Mouse (Mus musculus) cerebellum, postnatal 4 days (tissue): ENCODE results near the gene Gm19345.
A peak's percentile ranks its signal among the peaks of the same experiment; 100 is the strongest.

Experiments used
- DNase-seq, 2 experiments: peaks; one replicate each; pipeline ENCODE4 v3.0.0; 2022; ENCODE audit warnings: low spot score in 2 of 2, mixed read lengths in 1 of 2

Gene Gm19345

GRCm38 (mm10) chr7:19826756-19827155 is 25.0 kb upstream of the Gm19345 start:
- DNase-seq: no peak

DNA sequence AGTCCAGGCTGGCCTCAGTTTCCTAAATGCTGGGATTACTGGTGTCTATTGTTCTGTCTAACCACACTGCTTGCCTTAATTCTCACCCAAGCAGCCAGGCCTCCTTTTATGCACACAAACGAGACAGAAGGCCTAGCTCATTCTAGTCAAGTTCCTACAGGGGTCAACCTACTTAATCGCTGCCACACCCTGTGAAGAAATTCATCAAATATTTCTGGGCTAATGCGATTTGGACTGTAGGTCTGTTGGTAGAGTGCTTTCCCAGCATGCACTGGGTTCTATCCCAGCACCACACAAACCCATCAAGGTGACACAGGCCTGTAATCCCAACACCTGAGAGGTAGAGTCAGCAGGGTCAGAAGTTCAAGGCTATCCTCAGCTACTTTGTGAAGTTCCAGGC is 22.1 kb upstream of the Gm19345 start:
- no peak for DNase-seq

GRCm38 (mm10) chr7:19830682-19831156 is 21.1 kb upstream of the Gm19345 start:
- peak in 1 of 2 experiments; percentile 18 for DNase-seq

DNA sequence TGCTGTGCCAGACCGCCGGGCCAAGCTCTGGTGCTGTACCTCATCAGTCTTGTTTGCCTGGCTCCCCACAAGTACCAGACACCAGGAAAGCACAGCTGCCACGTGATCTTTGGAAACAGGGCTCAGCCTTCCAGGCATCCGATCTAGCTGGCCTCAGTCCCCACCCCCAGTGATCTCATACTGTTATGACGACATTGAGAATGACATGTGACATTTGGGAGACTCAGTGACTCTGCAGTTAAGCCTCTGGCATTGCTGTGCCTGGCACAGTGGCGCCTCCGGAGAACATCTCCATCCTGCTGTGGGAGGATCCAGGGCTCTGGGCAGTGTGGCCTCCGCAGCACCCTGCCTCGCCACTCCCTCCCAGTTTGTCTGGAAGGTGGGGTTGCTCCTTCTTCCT is 20.0 kb upstream of the Gm19345 start:
- DNase-seq: no peak

- DNase-seq: no peak
Measured at GRCm38 (mm10) chr7:19834055-19834454, 17.7 kb upstream of the Gm19345 start.

DNA sequence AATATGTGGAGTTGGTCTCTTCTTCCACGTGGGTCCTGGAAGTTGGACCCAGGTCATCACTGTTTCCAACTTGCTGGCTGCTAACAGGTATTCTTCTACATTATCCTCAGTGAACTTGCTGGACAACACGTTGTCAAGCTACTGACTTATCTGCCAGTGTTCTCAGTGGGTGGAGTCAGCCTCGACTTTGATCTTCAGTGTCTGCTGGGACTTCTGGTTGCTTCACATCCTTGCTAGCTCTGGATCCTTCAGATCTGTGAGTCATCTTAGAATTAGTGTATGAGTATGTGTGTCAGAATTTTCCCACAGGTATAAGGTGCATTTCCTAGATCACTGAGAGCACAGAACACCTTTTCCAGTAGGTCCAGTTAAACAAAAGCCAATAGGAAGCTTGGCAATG is 15.0 kb upstream of the Gm19345 start:
- DNase-seq: no peak

DNA sequence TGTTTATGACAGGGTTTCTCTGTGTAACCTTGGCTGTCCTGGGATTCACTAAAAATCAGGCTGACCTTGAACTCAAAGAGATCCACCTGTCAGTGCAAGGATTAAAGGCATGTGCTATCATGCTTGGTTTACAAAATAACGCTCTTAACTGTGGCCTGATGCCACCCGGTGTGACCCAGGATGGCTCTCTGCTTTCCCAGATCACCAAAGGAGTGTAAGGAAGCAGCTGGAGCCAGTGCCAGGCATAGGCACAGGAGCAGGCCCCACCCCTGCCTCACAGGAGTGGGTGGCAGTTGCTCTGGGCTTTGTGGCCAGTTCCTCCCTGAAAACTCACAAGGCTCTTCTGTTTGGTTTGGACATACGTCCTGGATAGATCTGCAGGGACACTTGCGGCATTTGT is 11.4 kb upstream of the Gm19345 start:
- DNase-seq: no peak

GRCm38 (mm10) chr7:19840936-19841335 is 10.9 kb upstream of the Gm19345 start:
- DNase-seq: no peak

DNA sequence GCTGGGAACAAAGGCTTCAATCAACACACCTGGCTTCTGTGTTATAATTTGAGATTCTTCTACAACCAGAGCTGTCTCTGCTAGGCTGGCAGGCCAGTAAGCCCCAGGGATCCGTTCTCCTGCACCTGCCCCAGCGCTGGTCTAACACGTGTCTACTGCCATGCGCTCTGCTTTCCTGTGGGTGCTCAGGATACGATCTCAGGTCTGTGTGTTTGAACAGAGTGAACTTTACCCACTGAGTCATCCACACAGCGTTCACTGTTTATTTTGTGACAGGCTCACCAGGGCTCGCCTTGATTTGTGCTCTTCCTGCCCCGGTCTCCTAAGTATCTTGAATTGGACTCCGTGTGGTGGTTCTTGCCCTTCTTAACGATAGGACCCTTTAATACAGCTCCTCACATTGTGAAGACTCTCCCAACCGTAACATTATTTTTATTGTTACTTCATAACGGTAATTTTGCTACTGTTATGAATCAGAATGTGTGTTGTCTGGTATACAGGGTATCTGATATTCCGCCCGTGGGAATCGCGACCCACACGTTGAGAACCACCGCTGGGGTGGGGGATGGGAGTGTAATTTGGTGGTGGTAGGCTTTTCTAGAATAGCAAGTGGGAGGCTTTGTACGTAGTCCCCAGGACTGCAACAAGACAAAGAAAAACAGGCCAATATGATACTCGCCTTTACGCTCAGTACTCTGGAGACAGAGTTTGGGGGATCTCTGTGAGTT is 10.0 kb upstream of the Gm19345 start:
- no peak for DNase-seq

DNA sequence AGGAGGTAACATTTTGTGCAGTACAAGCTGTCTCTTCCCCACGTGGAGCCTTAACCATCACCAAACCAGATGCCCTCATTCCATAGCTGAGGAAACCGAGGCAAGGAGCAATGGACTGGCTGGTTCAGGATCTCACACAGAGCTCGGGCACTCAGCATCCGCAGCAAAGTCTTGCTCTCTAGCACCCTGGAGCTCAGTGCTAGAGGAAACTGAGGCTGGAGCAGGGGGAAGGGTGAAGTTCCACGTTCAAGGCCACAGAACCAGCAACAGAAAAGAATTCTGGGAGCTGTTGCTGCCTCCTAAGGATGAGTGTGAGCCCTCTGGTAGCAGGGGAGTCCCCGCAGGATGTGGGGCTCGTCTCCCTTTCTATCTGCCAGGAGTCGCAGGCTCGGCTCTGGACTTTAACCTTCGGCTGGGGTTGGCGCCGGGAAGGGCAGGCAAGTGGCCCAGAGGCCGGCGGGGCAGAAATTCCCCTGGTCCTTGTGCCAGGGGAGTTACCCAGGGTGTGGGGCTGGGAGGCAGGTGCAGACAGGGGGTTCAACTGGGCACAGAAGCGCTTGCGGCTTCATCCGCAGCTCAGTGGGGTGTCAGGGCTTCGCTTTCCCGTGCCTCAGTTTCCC is 8.8 kb upstream of the Gm19345 start:
- DNase-seq: no peak

- DNase-seq: peak; percentile 36 to 64
Measured at GRCm38 (mm10) chr7:19843561-19843960, 8.2 kb upstream of the Gm19345 start.

GRCm38 (mm10) chr7:19844521-19845171 is 7.2 kb upstream of the Gm19345 start:
- DNase-seq: no peak

DNA sequence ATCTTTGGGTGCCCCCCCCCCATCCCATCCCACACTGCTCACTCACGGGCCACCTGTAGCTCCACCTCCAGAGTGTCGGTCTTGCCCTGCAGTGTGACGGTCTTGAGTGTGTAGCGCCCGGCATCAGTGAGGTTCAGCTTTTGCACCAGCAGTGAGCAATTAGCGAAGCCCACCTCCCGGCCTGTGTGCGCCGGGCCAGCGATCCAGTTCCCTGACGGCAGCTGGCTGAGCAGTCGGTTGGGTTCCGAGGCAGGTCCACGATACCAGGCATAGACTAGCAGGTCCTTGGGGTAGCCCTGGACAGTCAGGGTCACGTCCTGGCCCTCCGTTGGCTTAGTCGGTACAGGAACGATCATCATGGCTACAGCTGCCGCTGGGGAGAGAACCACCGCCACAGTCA is 1.7 kb downstream of the Gm19345 start:
- DNase-seq: no peak

- no peak for DNase-seq
Measured at GRCm38 (mm10) chr7:19855663-19856062, 3.9 kb downstream of the Gm19345 start.

DNA sequence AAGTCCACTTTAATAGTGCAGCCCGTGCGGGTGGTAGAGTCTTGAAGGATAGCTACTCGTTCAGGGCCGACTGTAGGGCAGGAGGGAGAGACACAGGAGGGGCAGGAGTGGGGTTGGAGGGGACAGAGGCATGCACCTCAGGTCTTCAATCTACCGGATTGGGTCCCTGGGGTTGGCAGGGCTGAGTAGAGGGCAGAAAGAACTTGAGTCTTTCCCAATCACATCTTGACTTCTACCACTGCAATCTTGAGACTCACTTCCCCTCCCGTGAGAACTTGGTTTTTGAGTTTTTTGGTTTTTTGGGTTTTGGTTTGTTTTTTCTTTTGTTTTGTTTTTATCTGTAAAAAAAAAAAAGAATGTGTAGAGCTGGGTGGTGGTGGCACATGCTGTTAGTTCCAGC is 4.5 kb downstream of the Gm19345 start:
- no peak for DNase-seq

DNA sequence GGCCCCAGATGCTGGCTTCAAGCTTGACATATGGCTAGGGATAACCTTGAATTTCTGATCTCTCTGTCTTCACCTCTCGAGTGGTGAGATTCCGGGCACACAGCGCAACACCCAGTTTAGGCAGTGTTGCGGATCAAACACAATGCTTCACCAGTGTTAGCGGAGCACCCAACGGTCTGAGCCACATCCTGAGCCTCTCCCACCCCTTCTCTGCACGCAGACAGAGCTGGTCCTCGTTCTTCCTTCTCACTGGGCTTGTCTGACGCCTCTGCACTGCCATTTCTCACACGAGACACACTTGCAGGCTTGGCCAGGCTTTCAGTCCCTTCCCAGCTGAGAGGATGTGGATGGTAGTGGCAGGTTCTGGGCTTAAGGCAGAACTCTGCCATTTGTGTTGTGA is 7.9 kb downstream of the Gm19345 start:
- no peak for DNase-seq

- no peak for DNase-seq
Measured at GRCm38 (mm10) chr7:19861199-19861598, 9.4 kb downstream of the Gm19345 start, which contains the start of gene Ceacam16. Ceacam16 (minus strand) TSS chr7:19861299.

GRCm38 (mm10) chr7:19864241-19864640 is 12.4 kb downstream of the Gm19345 start:
- no peak for DNase-seq

DNA sequence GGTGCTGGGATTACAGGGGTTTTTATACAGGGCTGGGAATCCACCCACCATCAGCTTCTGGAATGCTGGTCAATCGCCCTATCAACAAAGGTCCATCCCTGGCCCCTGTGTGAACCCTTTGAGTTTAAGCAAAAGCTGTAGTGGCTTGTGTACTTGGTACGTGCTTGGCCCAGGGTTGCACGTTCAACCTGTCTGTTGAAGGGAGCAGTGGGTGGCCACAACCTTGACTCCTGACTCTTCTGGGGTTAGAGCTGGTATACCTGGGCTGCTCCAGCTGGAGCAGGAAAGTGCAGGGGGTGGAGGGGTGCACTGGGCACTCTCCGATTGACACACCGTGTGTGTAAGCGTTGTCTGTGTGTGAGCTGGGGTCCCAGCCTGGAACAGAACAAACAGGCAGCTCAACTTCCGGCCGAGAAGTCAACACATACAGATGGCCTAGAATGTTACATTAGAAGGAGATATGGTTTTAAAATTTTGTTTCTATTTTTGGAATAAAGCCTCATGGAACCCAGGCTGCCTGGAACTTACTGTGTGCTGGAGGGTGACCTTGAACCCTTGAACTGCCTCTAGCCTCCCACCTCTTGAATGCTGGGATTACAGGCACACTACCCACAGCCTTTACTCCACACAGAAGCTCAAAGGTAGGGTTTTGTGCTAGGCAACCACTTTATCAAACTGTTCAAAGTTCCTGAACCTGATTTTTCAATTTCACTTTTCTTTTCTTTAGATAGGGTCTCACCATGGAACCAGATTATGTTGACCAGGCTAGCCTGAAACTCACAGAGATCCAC is 13.6 kb downstream of the Gm19345 start:
- no peak for DNase-seq

DNA sequence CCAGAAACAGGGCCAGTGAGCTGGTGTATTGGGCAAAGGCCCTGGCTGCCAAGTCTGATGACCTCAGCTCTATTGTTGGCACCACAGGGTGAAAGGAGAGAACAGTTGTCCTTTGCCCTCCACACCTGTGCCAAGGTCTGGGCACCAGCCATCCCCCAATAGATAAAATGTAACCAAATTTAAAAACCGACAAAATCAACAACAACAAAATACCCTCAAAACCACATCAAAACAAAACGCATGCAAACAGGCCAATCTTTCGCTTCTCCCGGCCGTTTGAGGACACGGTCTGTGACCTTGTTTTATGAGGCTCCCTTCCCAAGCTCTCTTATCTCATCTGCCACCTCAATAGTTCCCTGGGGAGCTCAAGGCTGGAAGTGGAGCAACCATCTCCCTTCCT is 14.7 kb downstream of the Gm19345 start:
- DNase-seq: no peak

- DNase-seq: no peak
Measured at GRCm38 (mm10) chr7:19867751-19868399, 16.1 kb downstream of the Gm19345 start.
